Mouse (Mus musculus) 416B (cell line): Measurements from ENCODE around the gene Spryd3.

Experiments used
- DNase-seq: peaks from one replicate; pipeline ENCODE4 v3.0.0; 2011; ENCODE audit warnings: low read depth

The Spryd3 gene

GRCm38 (mm10) chr15:102070476-102071467 is 65.3 kb downstream of the Spryd3 start:
- peak; percentile 85 for DNase-seq
